Mouse (Mus musculus) natural killer cell, adult 2 months (primary cell): ENCODE measurements at regions not wholly inside any gene's neighbourhood (a gene's known extent, or its start where the extent isn't known, plus 50 kb on each side); places are given as distances from the start of the nearest gene placed in this dataset.

Experiments used
- DNase-seq, 2 experiments: peaks; one replicate each; pipeline ENCODE4 v3.0.0; 2022; ENCODE audit warnings: low spot score in 2 of 2

DNA sequence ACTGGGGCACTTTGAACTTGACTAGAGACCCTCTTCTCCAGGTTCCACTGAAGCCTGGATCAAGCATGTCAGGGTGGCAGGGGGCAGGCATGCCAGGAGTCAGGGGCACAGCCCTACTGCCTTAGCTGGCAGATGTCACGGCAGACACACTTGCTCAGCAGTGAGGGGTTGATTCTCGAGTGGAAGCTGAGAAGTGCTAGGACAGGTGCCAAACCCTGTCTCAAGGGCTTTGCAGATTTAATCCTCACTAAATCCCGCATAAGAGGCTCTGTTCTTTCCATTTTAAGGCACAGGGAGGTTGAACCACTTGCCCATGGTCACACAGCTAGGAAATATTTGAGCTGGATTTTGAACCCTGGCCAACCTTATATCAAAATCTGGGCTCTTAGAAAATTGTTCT lies 223.5 kb upstream of the Mvb12b start:
- no peak for DNase-seq

DNA sequence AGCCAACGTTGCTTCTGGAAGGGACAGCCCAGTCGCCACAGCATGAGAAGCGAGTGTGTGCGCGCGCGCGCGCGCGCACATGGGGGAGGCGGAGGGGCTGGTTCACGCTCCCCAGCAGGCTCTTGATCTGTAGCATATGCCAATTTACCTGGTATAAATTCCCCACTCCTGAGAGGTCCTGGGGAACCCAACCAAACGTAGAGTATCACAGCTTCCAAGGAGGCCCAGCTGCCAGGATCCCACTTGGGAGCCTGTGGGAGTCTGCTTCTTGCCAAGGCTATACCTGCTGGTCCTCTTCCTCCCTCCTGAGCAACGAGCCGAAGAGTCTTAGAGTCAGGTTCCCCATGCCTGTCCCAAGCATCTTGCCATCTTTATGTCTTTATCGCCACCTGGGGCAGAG lies 222.8 kb upstream of the Mvb12b start:
- no peak for DNase-seq

- no peak for DNase-seq
Observed at GRCm38 (mm10) chr2:34107566-34108303, 220.0 kb upstream of the Mvb12b start.

- DNase-seq: no peak
Observed at GRCm38 (mm10) chr2:34106837-34107565, 219.3 kb upstream of the Mvb12b start.

- no peak for DNase-seq
Observed at GRCm38 (mm10) chr2:34106245-34106644, 218.5 kb upstream of the Mvb12b start.

DNA sequence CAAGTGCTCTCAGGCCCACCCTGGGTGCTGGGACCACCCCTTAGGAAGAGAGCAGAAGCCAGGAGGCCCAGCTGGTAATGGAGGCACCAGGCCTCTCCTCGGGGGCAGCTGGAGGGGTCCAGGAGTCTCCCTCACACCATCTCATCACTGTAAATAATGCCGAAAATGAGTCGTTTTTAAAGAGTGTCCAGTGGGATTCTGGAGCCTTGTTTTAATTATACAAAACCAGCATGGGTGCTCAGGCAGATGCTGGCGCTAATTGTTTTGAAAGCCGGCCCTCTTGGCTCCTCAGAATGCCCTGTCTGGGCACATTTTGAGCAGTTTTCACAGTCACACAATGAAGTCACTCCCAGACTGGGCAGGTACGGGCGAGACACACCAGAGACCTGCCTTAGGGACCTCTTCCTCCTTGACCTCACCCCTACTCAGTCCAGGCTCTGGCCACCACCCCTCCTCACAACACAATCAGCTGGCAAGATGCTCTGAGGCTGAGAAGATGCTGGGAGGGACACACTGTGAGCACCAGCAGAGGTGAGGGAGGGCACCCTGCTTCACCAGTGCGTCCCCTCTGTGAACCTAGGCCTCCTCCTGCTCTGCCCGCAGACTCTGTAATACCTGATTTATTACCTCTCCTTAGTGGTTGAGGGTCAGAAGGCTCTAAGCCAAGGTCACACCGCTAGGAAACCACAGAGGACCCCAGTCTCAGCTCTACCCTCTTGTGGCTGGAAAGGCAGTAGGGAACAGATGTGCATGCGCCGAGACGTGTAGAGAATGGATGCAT lies 217.7 kb upstream of the Mvb12b start:
- no peak for DNase-seq

DNA sequence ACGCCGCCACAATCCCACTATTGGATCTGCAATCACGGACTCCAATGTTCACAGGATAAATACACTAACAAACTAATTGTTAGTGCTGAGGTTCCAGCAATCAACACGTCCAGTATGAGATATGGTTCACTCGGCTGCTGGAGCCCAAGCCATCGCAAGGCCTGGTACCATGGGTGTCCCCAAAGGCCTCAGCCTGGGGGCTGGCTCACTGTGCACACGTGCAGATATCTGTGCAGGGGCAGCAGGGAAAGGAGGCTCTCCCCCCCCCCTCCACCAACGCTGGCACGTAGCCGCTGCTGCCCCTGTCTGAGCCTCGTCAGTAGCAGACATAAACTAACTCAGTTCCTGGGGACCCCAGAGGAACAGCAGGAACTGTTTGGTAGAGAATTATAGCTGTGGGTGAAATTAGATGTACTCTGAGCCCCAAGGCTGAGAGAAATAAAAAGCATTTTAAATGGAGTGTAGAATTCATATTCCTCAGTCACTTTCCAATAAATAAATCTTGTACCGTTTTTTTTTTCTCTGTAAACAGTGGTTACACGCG lies 210.3 kb upstream of the Mvb12b start:
- no peak for DNase-seq

GRCm38 (mm10) chr2:34096561-34096960 lies 208.8 kb upstream of the Mvb12b start:
- no peak for DNase-seq

DNA sequence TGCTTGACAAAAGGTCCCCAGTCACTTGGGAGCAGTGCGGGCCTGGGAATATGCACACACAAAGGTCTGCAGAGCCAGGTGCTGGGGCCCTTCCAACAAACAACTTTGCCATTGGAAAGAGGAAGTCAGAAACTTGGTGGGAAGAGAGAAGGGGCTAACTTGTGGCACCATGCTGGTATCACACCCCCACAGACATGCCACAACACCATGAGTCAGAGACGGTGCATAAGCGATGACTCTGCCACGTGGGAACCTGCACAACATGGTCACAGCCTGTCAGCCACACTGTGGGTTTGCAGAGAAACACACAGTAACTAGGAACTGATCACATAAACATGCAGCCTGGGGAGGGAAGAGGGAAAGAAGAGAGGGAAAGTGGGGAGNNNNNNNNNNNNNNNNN lies 201.1 kb upstream of the Mvb12b start:
- DNase-seq: no peak

GRCm38 (mm10) chr2:34086130-34086529 lies 198.4 kb upstream of the Mvb12b start:
- DNase-seq: no peak

GRCm38 (mm10) chr2:34084513-34084912 lies 196.8 kb upstream of the Mvb12b start:
- DNase-seq: no peak

DNA sequence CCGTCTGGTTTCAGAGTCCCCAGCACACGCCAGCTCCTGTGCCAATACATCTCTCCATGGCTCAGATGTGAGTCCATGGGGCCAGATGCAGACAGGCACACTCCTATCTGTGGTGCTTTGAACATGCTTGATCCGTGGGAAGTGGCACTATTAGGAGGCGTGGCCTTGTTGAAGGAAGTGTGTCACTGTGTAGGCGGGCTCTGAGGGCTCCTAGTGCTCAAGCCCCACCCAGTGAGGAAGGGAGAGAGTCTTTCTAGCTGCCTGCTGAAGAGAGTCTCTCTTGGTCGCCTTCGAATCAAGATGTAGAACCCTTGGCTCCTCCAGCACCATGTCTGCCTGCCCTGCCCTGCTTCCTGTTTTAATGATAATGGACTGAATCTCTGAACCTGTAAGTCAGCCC lies 194.7 kb upstream of the Mvb12b start:
- DNase-seq: no peak

- DNase-seq: no peak
Observed at GRCm38 (mm10) chr2:34080176-34080575, 192.4 kb upstream of the Mvb12b start.

DNA sequence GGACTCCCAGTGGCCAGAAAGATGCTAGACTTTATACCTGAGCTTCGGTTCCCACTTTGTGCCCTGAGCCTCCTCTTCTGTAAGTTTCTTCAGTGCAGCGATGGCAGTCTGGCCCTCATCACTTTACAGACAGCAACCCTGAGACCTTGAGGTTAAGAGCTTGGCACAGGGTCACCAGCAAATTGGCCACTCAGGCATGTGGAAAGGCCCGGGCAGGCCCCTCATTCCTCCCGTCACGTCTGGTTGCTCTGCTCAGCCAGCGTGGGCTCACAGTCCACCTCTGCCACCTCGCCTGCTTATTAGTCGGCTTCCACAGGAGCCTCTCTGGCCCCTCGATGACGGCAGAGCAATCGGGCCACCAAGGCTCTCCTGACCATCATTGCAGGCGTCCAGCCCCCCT lies 191.5 kb upstream of the Mvb12b start:
- DNase-seq: no peak

DNA sequence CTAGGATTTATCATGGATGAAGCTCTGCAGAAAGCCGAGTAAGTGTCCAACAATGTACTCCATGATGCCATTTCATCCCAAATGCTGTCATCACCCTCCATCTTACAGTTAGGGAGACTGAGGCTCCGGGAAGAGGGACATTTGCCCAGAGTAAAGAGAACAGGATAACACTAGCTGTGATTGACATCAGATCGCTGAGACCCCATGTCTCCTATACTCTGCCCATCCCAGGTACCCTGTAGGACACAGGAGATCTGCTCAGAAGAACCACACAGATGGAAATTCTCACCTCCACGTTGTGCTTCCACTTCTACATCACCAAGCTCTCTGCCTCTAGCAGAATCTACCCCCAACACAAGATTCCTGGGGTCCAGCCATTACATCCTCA lies 191.1 kb upstream of the Mvb12b start:
- no peak for DNase-seq

GRCm38 (mm10) chr2:34078248-34078874 lies 190.6 kb upstream of the Mvb12b start:
- DNase-seq: no peak

DNA sequence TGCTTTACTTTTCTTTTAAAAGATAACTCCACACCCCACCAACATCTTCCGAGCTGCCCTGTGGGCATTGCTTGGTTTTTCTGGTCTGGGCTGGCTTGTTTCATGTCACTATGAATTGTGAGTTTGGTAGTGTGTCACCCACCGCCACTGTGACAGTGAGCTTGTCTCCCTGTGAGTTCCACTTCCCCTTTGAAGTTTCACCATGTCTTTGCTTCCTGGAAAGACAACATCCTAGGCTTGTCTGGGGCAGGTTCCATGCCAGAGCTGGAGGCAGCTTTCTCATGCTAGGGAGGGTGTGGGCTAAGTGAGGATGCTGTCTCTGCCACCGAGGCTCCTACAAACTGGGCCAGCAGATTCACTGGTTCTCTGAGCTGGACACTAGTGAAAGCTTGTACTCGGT lies 188.6 kb upstream of the Mvb12b start:
- DNase-seq: no peak

- DNase-seq: peak; percentile 3 to 7
Observed at GRCm38 (mm10) chr2:34074066-34074465, 186.3 kb upstream of the Mvb12b start.

DNA sequence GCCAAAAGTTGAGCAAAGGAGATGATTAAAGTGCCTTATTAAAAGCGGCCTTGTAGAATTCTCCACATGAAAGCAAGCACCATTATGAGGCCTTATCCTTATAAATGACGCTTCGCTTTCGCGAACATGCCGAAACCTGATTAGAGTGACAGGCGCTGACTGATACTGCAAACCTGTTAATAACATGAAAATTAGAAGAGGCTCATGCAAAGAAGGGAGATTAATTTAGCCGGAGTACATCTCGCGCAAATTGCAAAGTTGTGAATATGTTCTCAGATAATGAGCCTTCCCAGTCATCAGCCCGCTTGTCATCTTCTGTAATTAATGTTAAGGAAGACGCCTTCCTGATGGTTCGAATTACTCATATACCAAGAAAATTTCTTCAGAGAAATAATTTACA lies 177.8 kb upstream of the Mvb12b start:
- no peak for DNase-seq

DNA sequence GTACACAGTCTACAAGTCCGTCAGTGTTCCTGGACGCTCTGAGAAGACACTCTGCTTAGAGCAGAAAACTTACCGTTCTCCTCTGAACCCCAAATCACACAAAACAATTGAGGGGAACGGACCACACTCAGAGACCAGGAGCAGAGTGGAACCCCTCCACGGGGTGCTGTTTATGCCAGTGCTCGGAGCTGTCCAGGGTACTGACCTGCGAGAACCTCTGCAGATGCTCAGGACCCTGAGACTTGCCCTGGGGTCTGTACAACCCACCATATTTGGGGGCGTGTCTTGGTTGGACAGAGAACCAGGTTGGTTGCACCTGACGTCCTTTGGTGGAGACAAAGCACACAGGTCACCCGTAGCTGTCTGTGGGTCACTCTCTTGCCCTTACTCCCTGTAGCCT lies 177.3 kb upstream of the Mvb12b start:
- no peak for DNase-seq

- no peak for DNase-seq
Observed at GRCm38 (mm10) chr2:34056552-34056951, 168.8 kb upstream of the Mvb12b start.

GRCm38 (mm10) chr2:34043064-34043463 lies 155.3 kb upstream of the Mvb12b start:
- no peak for DNase-seq
